Mouse (Mus musculus) ES-CJ7 (cell line): ENCODE results near the gene Tff3.

Source experiments
- DNase-seq: peaks from one replicate; pipeline ENCODE4 v3.0.0; 2011; ENCODE audit warnings: low read depth, low spot score

The Tff3 gene

DNA sequence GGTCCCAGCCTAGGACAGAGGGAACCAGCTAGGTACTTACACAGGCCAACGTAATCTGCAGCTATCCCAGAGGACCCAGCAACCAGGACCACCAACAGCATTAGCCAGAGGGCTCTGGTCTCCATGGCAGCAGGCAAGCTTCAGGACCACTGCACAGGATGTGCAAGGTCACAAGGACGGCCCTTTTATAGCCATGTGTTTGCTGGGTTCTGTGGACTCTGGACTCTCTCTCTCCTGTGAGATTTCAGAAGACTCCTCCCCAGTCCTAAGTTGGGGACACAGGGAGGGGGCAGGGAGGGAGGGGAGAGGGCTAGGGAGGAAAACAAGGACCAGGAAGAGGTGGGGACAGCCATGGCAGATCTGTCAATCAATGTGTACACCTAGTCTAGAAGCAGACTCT is at the start of gene Tff3:
Gene Tff3 (minus strand): TSS at position 195 of the 400 bp plus-strand sequence.
- DNase-seq = no peak

DNA sequence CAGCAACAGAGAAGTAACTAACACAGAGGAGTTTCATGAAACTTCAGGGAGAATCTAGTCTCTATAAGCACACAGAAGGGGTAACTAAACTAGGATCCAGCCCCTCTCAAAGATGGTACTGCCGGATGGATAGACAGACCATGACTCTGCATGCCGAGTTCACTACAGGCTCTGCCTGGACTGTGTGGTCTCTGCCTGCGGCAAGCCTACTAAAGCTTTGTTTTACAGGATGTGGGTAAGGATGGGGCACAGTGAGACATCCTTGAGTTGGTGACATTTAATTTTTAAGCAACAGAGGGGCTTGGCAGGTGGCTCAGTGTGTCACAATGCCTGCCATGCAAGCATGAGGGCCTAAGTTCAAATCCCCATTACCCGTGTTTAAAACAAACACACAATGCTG is 46.9 kb upstream of the Tff3 start:
- no peak for DNase-seq

DNA sequence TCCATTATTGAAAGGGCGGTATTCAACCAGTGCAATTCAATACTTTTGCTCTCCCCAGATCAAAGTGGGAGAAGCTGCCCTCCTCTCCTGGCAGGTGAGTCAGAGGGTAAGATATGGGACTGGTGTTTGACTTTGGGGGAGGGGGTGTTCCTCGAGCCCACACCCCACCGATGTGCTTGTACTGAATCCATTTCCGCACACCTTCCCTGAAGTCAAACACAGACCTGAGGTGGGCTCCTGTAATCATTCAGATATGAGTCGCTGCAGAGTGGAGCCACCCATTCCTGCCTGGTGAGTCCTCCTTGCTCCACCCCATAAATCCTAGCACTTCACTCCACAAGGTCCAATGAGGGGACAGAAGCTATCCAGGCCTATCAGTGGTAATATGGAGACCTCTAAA is 40.4 kb upstream of the Tff3 start:
- no peak for DNase-seq

GRCm38 (mm10) chr17:31165127-31165526 is 35.7 kb upstream of the Tff3 start, which contains the start of gene Tff1:
TSS of gene Tff1 (minus strand) at chr17:31165277.
- DNase-seq = no peak

DNA sequence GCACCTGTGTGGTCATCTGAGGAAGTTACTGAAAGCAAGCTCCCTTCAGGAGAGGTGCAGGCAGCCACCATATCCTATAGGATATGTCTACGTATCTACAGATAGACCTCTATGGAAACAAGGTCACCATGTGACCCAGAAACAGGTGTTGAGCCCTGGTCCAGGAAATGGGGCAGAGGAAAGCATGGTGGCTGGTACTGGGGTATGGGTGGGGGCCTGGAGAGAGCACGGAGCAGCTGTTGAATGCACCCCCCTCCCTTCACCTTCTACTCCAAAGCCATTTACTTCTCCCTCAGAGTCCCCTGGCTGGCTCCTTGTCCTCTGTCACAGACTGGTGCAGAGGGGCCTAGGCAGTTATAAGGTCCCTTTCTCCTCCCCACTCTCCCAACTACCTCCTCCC is 34.4 kb upstream of the Tff3 start:
- no peak for DNase-seq

DNA sequence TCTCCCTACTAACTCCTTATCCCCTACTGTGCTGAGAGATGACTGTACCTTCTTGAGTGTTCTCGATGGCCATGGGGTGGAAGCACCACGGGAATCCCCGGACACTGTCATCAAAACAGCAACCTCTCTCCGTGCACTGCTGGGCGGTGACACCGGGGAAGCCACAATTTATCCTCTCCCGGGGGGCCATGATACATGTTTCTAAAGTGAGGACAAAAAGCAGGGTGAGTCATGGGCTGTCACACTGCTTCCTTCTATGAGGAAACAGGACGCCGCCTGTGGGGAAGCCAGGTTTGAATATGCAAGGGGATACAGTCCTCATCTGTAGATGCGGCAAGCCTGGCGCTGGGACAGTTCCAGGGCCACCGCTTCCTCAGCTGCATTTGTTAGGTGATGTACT is 33.2 kb upstream of the Tff3 start:
- DNase-seq = no peak

GRCm38 (mm10) chr17:31160291-31160690 is 30.8 kb upstream of the Tff3 start:
- DNase-seq = no peak

DNA sequence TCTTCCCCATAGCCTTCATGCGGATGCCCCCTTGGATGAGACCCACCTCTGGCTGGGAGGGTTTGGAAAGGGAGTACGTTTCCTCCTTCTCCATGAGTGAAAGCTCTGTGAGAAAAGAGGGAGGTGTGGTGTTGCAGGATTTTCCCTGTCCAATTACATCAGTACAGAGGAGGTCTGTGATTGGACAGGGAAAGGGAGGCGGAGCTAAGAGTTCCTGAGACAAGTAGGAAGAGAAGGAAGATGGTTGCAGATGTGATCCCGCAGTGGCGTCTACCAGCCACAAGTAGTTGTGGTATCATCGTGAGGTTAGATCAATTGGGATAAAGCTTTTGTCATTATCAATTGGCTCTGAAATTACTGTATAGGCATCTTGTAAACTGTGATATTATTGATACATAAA is 28.5 kb upstream of the Tff3 start:
- peak; percentile 42 for DNase-seq

- DNase-seq = no peak
Observed at GRCm38 (mm10) chr17:31153785-31154184, 24.3 kb upstream of the Tff3 start.

GRCm38 (mm10) chr17:31152966-31153499 is 23.6 kb upstream of the Tff3 start:
- no peak for DNase-seq

- no peak for DNase-seq
Observed at GRCm38 (mm10) chr17:31152512-31152911, 23.1 kb upstream of the Tff3 start.

DNA sequence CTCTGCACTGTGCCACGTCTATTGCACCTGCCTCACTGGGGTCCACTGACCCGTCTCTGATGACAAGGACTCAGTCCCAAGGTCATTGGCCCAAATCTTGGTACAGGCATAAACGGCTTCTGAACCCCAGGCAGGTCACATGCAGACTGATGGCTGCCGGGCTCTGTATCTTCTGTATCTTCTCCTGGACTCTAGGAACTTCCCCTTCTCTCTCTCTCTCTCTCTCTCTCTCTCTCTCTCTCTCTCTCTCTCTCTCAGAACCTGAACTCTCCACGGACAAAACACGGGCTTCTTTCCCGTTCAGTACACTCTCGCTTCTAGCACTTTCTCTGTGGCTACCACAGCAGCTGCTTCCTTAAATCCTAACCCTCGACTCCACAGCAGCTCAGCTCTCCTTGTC is 16.6 kb upstream of the Tff3 start:
- DNase-seq = no peak

DNA sequence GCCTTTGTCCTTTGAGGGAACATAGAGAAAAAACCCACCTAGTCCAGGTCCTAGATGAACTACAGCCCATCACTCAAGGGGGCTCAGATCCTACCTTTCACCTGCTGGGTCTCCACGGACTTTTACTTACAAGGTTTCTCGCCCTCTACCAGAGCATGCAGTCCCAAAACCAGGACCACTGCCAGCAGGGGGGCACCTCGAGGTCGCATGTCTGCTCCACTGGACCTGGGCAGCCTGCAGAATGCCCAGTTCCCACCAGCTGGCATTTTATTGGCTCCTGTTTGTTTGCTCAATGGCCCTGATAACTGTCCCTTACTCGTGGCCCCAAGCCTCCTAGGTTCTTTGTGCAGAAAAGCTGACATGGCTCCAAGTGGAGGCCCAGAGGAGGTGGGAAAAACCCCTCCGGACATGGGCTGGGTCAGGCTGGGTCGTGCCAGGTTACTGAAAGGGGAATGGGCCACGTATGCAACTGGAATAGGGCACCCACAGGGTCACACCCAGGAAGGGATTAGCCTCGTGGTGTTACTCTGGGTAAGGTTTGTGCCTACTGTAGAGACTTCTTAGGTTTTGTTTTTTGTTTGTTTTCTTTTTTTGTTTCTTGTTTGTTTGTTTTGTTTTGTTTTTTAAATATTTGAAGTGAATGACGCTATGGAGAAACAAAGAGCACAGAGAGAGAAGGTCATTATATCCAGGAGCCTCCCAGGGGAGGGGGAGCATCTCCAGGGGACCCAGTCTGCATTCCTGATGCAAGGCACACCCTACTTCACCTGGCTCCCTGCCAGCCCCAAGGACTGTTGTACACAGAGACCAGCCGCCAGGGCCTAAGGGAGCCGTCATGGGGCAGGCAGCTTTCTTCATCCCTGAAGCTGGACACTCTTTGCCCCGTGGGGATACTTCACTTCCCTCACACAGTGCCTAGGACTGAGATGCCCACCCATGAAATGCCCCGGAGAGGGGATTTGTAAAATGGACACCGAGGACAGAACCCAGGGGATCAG is 14.9 kb upstream of the Tff3 start, which contains the start of gene Tff2:
Gene Tff2 (minus strand): TSS at position 243 of the 998 bp plus-strand sequence.
- peak; percentile 71 for DNase-seq

- no peak for DNase-seq
Observed at GRCm38 (mm10) chr17:31142116-31142515, 12.7 kb upstream of the Tff3 start.

DNA sequence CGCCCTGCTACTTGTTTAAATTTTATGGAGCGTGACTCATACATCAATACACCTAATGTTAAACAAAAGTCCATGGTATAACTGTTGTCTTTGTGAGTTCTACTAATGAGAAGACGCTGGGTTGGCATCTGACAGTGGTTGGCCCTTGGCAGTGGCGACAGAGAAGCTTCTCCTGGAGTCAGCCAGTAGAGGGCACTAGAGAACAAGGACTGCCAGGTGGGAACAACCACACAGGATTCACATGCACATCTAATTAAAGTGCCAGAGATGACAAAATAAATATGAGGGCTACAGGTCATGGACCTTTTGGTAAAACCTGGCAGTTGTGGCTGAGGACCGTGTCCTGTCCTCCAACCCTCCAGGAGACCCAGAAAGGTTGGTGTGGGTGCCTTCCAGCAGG is 9.0 kb upstream of the Tff3 start:
- DNase-seq = peak; percentile 63

- DNase-seq = no peak
Observed at GRCm38 (mm10) chr17:31136821-31137220, 7.4 kb upstream of the Tff3 start.

DNA sequence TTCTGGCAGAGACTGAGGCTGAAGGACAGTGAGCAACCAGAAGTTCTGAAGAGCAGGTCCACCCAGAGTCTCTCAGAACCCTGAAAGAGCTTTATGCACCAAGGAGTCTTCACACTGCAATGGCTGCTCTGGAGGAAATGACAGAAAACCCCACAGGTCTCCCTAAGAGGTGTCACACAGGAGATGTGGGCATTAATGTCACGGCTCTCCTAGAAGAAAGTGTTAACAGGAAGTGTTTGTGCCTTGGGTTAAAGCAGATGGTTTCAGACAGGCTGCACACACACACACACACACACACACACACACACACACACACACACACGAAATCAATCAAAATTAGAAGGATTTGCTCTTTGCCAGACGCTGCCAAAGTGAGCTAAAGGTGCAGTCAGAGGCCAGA is 6.8 kb upstream of the Tff3 start:
- no peak for DNase-seq

GRCm38 (mm10) chr17:31134913-31135312 is 5.5 kb upstream of the Tff3 start:
- DNase-seq = no peak

GRCm38 (mm10) chr17:31133776-31134175 is 4.3 kb upstream of the Tff3 start:
- peak; percentile 61 for DNase-seq

DNA sequence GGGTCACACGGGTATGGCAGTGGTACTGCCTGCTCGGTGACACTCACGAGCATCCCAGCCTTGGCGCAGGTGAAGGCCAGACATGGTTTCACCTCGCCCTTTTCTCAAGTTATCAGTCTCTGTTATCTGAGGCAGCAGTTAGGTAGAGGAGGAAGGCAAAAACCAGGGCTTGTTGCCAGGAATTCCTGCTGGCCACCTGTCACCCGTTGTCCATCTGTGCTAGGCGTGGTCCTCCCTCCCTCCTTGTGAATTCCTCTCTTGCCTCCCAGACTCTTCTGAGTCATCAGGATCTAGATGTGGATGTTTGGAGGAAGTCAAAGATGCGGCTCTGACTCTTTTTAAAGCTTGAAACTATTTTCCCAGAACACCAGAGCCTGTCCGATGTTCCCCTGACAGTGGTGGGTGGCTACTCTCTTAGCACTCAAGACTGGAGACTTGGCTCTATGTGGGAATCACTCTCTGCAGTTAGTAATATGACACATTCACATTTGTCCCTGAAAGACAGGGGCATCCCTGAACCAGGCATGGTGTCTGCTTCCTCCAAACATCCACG is 1.9 kb upstream of the Tff3 start:
- DNase-seq = no peak

GRCm38 (mm10) chr17:31128708-31129318 is 633 bp downstream of the Tff3 start:
- no peak for DNase-seq
